In the genomic region with DNA sequence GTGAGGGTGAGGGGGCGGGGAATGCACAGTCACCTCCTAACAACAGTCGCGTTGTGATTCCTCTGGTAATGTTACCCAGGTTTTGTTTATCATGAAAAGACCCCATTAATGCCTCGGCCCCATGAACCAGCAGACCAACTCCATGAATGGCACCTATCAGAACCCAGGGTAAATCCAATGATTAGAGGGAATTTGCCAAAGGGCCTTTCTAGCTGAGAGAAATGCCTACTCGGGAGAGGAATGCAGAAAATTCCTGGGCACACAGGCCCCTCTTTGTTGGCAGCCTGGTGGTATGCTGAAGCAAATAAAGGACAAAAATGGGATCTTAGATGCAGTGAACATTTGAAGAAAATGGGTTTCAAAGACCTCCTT, we compare ENCODE assay signal across 14 mouse cellular contexts. TPM values are rescaled to one million over a fixed set of nuclear protein-coding genes. Genes with fewer than 3 reads are reported as not detected.
A peak's percentile ranks its signal among the peaks of the same experiment; 100 is the strongest.
DNase-seq lines count a peak whose midpoint lies in the region; ATAC-seq lines count a peak whose summit lies in the region.
"Had no signal": no experiment of that assay in that cellular context is flagged by ENCODE, and none has a peak within 500 bp of the region (broad histone marks: within the 10 kb centered on the region; RNA-seq: fewer than 3 reads in every experiment).

No protein-coding gene starts in this region.

- 36% methylated on average over 5 of the region's 5 CpGs for WGBS in heart, embryonic 14.5 days
- WGBS in hindbrain, embryonic 11.5 days, result 16% methylated on average over 5 of the region's 5 CpGs
- WGBS in midbrain, embryonic 11.5 days, result 17% methylated on average over 5 of the region's 5 CpGs

- peaks cover 24 to 36% of the 10 kb centered on the region in 2 experiments for H3K4me1 ChIP-seq in heart, embryonic 14.5 days (ENCODE audit: control insufficient read depth in 2 of 2, insufficient read depth in 2 of 2, low read length in 2 of 2)
- peaks cover 8% of the 10 kb centered on the region; the same call in 1 of the 2 replicates for H3K4me1 ChIP-seq in hindbrain, embryonic 11.5 days (replicated peaks; ENCODE audit: control insufficient read depth, insufficient read depth, low read length)
- H3K4me1 ChIP-seq in midbrain, embryonic 11.5 days (ENCODE audit: control insufficient read depth, insufficient read depth, low read length), result peaks cover 21% of the 10 kb centered on the region

- no peaks in the 10 kb centered on the region for H3K9me3 ChIP-seq in heart, embryonic 14.5 days (ENCODE audit: control insufficient read depth, low read length)
- H3K9me3 ChIP-seq in hindbrain, embryonic 11.5 days (ENCODE audit: control insufficient read depth, low read length), result no peaks in the 10 kb centered on the region
- H3K9me3 ChIP-seq in midbrain, embryonic 11.5 days (ENCODE audit: control insufficient read depth, low read length), result no peaks in the 10 kb centered on the region

- intact Hi-C loops in heart, postnatal 25 days (cut with DNase I), result no loop called here

- H3K4me3 ChIP-seq in heart, embryonic 14.5 days (ENCODE audit: control insufficient read depth in 1 of 2, insufficient read depth in 1 of 2, low read depth in 1 of 2, low read length in 2 of 2), result no peak overlapping the region
- H3K4me3 ChIP-seq in hindbrain, embryonic 11.5 days (ENCODE audit: low read depth, low read length), result no peak overlapping the region
- H3K4me3 ChIP-seq in midbrain, embryonic 11.5 days (ENCODE audit: low read depth, low read length), result no peak overlapping the region
- H3K4me3 ChIP-seq: layer of hippocampus, adult 2 months had no signal

- peak overlapping the region; percentile 47 to 64; a peak in 3 of 4 replicates for H3K27ac ChIP-seq in heart, embryonic 14.5 days (replicated peaks in 1 of 2; ENCODE audit: control insufficient read depth in 1 of 2, insufficient read depth in 1 of 2, low read depth in 2 of 2, low read length in 2 of 2)
- peak overlapping the region; percentile 74 for H3K27ac ChIP-seq in hindbrain, embryonic 11.5 days (ENCODE audit: low read depth, low read length)
- peak overlapping the region; percentile 66 for H3K27ac ChIP-seq in midbrain, embryonic 11.5 days (ENCODE audit: low read depth, low read length)
- H3K27ac ChIP-seq: layer of hippocampus, adult 2 months had no signal

- peak overlapping the region; percentile 44; the same call in 1 of the 2 replicates for H3K4me2 ChIP-seq in heart, embryonic 14.5 days (ENCODE audit: low read length)
- H3K4me2 ChIP-seq in hindbrain, embryonic 11.5 days (replicated peaks; ENCODE audit: low read depth, low read length), result no peak overlapping the region
- H3K4me2 ChIP-seq in midbrain, embryonic 11.5 days, result no peak overlapping the region; the same call in 1 of the 2 replicates

- no peak overlapping the region; the same call in 1 of the 2 replicates for H3K9ac ChIP-seq in heart, embryonic 14.5 days (ENCODE audit: low read length)
- no peak overlapping the region for H3K9ac ChIP-seq in hindbrain, embryonic 11.5 days (ENCODE audit: low read depth, low read length)
- peak overlapping the region; percentile 20; the same call in 1 of the 2 replicates for H3K9ac ChIP-seq in midbrain, embryonic 11.5 days (ENCODE audit: low read length)

- no peak for ATAC-seq in heart, embryonic 14.5 days (ENCODE audit: insufficient number of reproducible peaks, insufficient read depth, low FRiP score, low read depth)
- ATAC-seq in hindbrain, embryonic 11.5 days (ENCODE audit: low FRiP score), result peak; percentile 69
- ATAC-seq in midbrain, embryonic 11.5 days (ENCODE audit: low FRiP score), result peak; percentile 62
- ATAC-seq: CD4-positive, CD25-positive, alpha-beta regulatory T cell, adult 4 months had no signal

- no peaks in the 10 kb centered on the region for H3K27me3 ChIP-seq in heart, embryonic 14.5 days (ENCODE audit: control insufficient read depth, insufficient read depth, low read length)
- H3K27me3 ChIP-seq in hindbrain, embryonic 11.5 days (ENCODE audit: control insufficient read depth, insufficient read depth, low read length), result no peaks in the 10 kb centered on the region
- no peaks in the 10 kb centered on the region for H3K27me3 ChIP-seq in midbrain, embryonic 11.5 days (ENCODE audit: control insufficient read depth, insufficient read depth, low read length)

- DNase-seq in heart, postnatal 25 days (ENCODE audit: low spot score), result no peak
- peak; percentile 69 for DNase-seq in embryo, embryonic 10.5 days (ENCODE audit: low spot score)
- peak; percentile 52 for DNase-seq in hindbrain, embryonic 11.5 days (ENCODE audit: low spot score)
- DNase-seq in midbrain, embryonic 11.5 days (ENCODE audit: low spot score, missing footprints), result peak; percentile 93
- DNase-seq in cerebellum, adult 9-10 months, result no peak
- DNase-seq in ovary, postnatal 10 days (ENCODE audit: low spot score), result no peak
- no peak for DNase-seq in gastrocnemius, postnatal 4 days (ENCODE audit: low spot score in 2 of 2)
- DNase-seq: cerebellum, adult 8-10 months; gastrocnemius, postnatal 36 days had no signal

- peaks cover 7% of the 10 kb centered on the region; the same call in 1 of the 2 replicates for H3K36me3 ChIP-seq in heart, embryonic 14.5 days (ENCODE audit: control insufficient read depth, insufficient read depth, low read length)
- H3K36me3 ChIP-seq in hindbrain, embryonic 11.5 days (ENCODE audit: control insufficient read depth, insufficient read depth, low read length), result no peaks in the 10 kb centered on the region
- H3K36me3 ChIP-seq in midbrain, embryonic 11.5 days (ENCODE audit: control insufficient read depth, insufficient read depth, low read length), result peaks cover 2% of the 10 kb centered on the region; the same call in 1 of the 2 replicates

RNA-seq across cellular contexts. Expression of a gene that starts 59.2 kb away (rescaled TPM):
- polyA plus RNA-seq in heart, embryonic 14.5 days (2014; fragmentation: Nextera tagmentation; extraction: Ambion mirVana), result 4.0 and 4.6 TPM in 2 replicates
- total RNA-seq in heart, postnatal 25 days (2021), result not detected
- 39.6 and 42.9 TPM in 2 replicates for polyA plus RNA-seq in hindbrain, embryonic 11.5 days (2014; fragmentation: Nextera tagmentation; extraction: Ambion mirVana)
- polyA plus RNA-seq in midbrain, embryonic 11.5 days (2014; fragmentation: Nextera tagmentation; extraction: Ambion mirVana), result 22.9 and 23.2 TPM in 2 replicates
- 1 to 10 TPM; 1.6 to 2.0 TPM for total RNA-seq in gastrocnemius, postnatal 4 days (2021)
- total RNA-seq: gastrocnemius, postnatal 36 days; monocyte, adult 5-6 weeks had no signal
- polyA plus RNA-seq: spleen, adult 2 months had no signal

Comparison
In these comparisons a context has a peak if more than half of its experiments do, and no peak if none do; other contexts are left out.
1. DNase-seq: peak in embryo, embryonic 10.5 days (single experiment), hindbrain, embryonic 11.5 days (single experiment) and midbrain, embryonic 11.5 days (single experiment); none in heart, postnatal 25 days (single experiment), cerebellum, adult 9-10 months (single experiment), ovary, postnatal 10 days (single experiment) and gastrocnemius, postnatal 4 days (0 of 2).
2. Peak in every context shown above with its lines, with median percentiles within 50 percentile points of each other: H3K27ac ChIP-seq.